Mouse (Mus musculus) CH12.LX (cell line): ENCODE results near the gene Plcl2. TPM values are rescaled to one million over a fixed set of nuclear protein-coding genes. Genes with fewer than 3 reads are reported as not detected.
"Not testable (repeated sequence)": the region's sequence is repeated elsewhere in the genome, so short reads cannot be mapped to it uniquely, and the experiment has no call there.

ENCODE experiments used
- DNase-seq: peaks from one replicate; pipeline ENCODE4 v3.0.0-alpha.2; 2013; ENCODE audit errors: extremely low read depth
- H3K27ac ChIP-seq: 2 replicates; pipeline ENCODE4 v1.5.1; 2012; ENCODE audit warnings: low read depth, mild to moderate bottlenecking, control low read depth, moderate library complexity; ENCODE audit not compliant: insufficient read depth
- H3K27me3 ChIP-seq: replicated peaks from 2 replicates; pipeline ENCODE3; 2012; ENCODE audit warnings: inconsistent platforms
- H3K36me3 ChIP-seq, 2 experiments: replicated peaks in 1 of 2; 2 replicates each; pipeline versions ENCODE3 to v1.6.1; 2012; ENCODE audit warnings: inconsistent platforms in 1 of 2, low read length in 1 of 2, mild to moderate bottlenecking in 1 of 2, mixed read lengths in 1 of 2, moderate library complexity in 1 of 2; ENCODE audit not compliant: control insufficient read depth in 1 of 2, insufficient read depth in 1 of 2
- H3K4me1 ChIP-seq, 2 experiments: 2 replicates each; pipeline ENCODE4 v1.6.1; 2012; ENCODE audit warnings: inconsistent platforms in 1 of 2, moderate library complexity in 1 of 2; ENCODE audit not compliant: insufficient read depth in 2 of 2, control insufficient read depth in 1 of 2
- H3K4me2 ChIP-seq: 2 replicates; pipeline ENCODE4 v1.6.1; 2012; ENCODE audit warnings: low read depth, mild to moderate bottlenecking, control low read depth; ENCODE audit not compliant: poor library complexity, insufficient read depth, severe bottlenecking
- H3K4me3 ChIP-seq, 3 experiments: fragments of 150-350 bp in 1 of 3; sonication (generic) in 1 of 3; replicated peaks in 1 of 3; 2 replicates each; pipeline versions ENCODE3 to v1.5.1; 2011 to 2012; ENCODE audit warnings: low read depth in 2 of 3, low read length in 2 of 3, mild to moderate bottlenecking in 2 of 3, moderate library complexity in 2 of 3, control low read depth in 1 of 3, improper control_type of control experiment in 1 of 3, inconsistent platforms in 1 of 3, mixed read lengths in 1 of 3; ENCODE audit not compliant: poor library complexity in 1 of 3
- H3K79me2 ChIP-seq: replicated peaks from 2 replicates; pipeline ENCODE4 v1.6.1; 2012; ENCODE audit warnings: mild to moderate bottlenecking, moderate library complexity; ENCODE audit not compliant: control insufficient read depth, poor library complexity, insufficient read depth, severe bottlenecking; ENCODE audit errors: extremely low read depth
- H3K9ac ChIP-seq: 2 replicates; pipeline ENCODE4 v1.6.1; 2012; ENCODE audit warnings: low read depth, mild to moderate bottlenecking, control low read depth, moderate library complexity; ENCODE audit not compliant: insufficient read depth
- H3K9me3 ChIP-seq: replicated peaks from 2 replicates; pipeline ENCODE3; 2012; ENCODE audit warnings: low read length, inconsistent platforms, mixed read lengths
- BHLHE40 ChIP-seq: IDR thresholded peaks from 2 replicates; pipeline ENCODE4 v1.6.1; 2011; ENCODE audit warnings: mild to moderate bottlenecking, low read depth, low read length, improper control_type of control experiment
- CHD1 ChIP-seq: IDR thresholded peaks from 2 replicates; pipeline ENCODE4 v1.6.1; 2012; ENCODE audit warnings: low read depth, low read length, improper control_type of control experiment, inconsistent platforms
- CTCF ChIP-seq, 2 experiments: IDR thresholded peaks in 1 of 2; conservative IDR thresholded peaks in 1 of 2; 2 replicates each; pipeline ENCODE4 v1.5.1; 2011 to 2012; ENCODE audit warnings: low read depth in 2 of 2, low read length in 2 of 2, improper control_type of control experiment in 1 of 2, inconsistent platforms in 1 of 2, mild to moderate bottlenecking in 1 of 2, moderate library complexity in 1 of 2
- HCFC1 ChIP-seq: IDR thresholded peaks from 2 replicates; pipeline ENCODE4 v1.6.1; 2012; ENCODE audit warnings: low read depth, mild to moderate bottlenecking, inconsistent platforms, low read length, improper control_type of control experiment
- JUND ChIP-seq: conservative IDR thresholded peaks from 2 replicates; pipeline ENCODE4 v1.6.1; 2011; ENCODE audit warnings: low read depth, low read length, improper control_type of control experiment
- MAX ChIP-seq: IDR thresholded peaks from 2 replicates; pipeline ENCODE4 v1.6.1; 2011; ENCODE audit warnings: low read length, improper control_type of control experiment
- MEF2A ChIP-seq: IDR thresholded peaks from 2 replicates; pipeline ENCODE4 v1.6.1; 2014; ENCODE audit warnings: low read depth, mild to moderate bottlenecking, inconsistent platforms, low read length, improper control_type of control experiment, borderline replicate concordance
- MXI1 ChIP-seq: IDR thresholded peaks from 2 replicates; pipeline ENCODE4 v1.6.1; 2011; ENCODE audit warnings: mild to moderate bottlenecking, low read depth, low read length, improper control_type of control experiment
- MYC ChIP-seq: IDR thresholded peaks from 2 replicates; pipeline ENCODE4 v1.6.1; 2011; ENCODE audit warnings: low read depth, mild to moderate bottlenecking, improper control_type of control experiment, low read length
- RAD21 ChIP-seq: IDR thresholded peaks from 2 replicates; pipeline ENCODE4 v1.6.1; 2011; ENCODE audit warnings: low read depth, mild to moderate bottlenecking, low read length, improper control_type of control experiment, moderate library complexity
- SMC3 ChIP-seq: IDR thresholded peaks from 2 replicates; pipeline ENCODE4 v1.6.1; 2011; ENCODE audit warnings: low read depth, low read length, improper control_type of control experiment
- USF1 ChIP-seq: IDR thresholded peaks from 2 replicates; pipeline ENCODE4 v1.6.1; 2014; ENCODE audit warnings: low read depth, mild to moderate bottlenecking, inconsistent platforms, low read length, improper control_type of control experiment
- ZC3H11A ChIP-seq: IDR thresholded peaks from 2 replicates; pipeline ENCODE4 v1.6.1; 2012; ENCODE audit warnings: low read depth, mild to moderate bottlenecking, inconsistent platforms, low read length, improper control_type of control experiment
- ZNF384 ChIP-seq: IDR thresholded peaks from 2 replicates; pipeline ENCODE4 v1.6.1; 2012; ENCODE audit warnings: low read depth, low read length, improper control_type of control experiment, inconsistent platforms
- dilution Hi-C: fragments of 300-500 bp; cut with MboI; formaldehyde crosslinking; loops from 2 replicates; pipeline ENCODE4 v1.14.3; 2020; ENCODE audit warnings: low sequenced_read_pairs; ENCODE audit not compliant: extremely low pct_unique_long_range_greater_than_20kb, extremely low pct_ligation_motif_present
- in situ Hi-C: fragments of 300-500 bp; cut with MboI; formaldehyde crosslinking; loops from 3 replicates; pipeline ENCODE4 v1.14.3; 2019; ENCODE audit warnings: low sequenced_read_pairs, low pct_ligation_motif_present, low pct_unique_long_range_greater_than_20kb, mixed read lengths
- polyA plus RNA-seq: library from polyadenylated mRNA; unstranded; fragments of >175 nt; gene quantifications from 2 replicates; pipeline ENCODE4 v1.2.1, GENCODE M21; 2012; ENCODE audit warnings: low read depth; ENCODE audit not compliant: insufficient read length
- total RNA-seq, 2 experiments: library from RNA; depleted of rRNA; stranded (reverse); fragments of 300-350 nt in 1 of 2; fragments of >200 nt in 1 of 2; gene quantifications; 2 replicates each; pipeline ENCODE4 v1.2.3; 2012 to 2014

Plcl2 gene
- total and polyA plus RNA-seq, 3 experiments: 9.0 to 16.6 (median 12.7) TPM

- H3K36me3 ChIP-seq: peaks cover 7 to 14% of the 10 kb centered on the region in 2 experiments
- no peak overlapping the region for H3K27ac ChIP-seq
- no peak overlapping the region for H3K4me2 ChIP-seq
- no peak overlapping the region for H3K9ac ChIP-seq
- no peak for TF ChIP-seq BHLHE40
- no peak for TF ChIP-seq MXI1
- no peak for TF ChIP-seq ZNF384
- TF ChIP-seq MAX: no peak
- TF ChIP-seq CTCF (conservative IDR thresholded peaks at IDR 0.05 in 1 of 2, IDR thresholded peaks at IDR 0.05 in 1 of 2; ENCODE audit: low read depth in 2 of 2, low read length in 2 of 2): peak in 1 of 2 experiments; percentile 52; a peak in 2 of 4 replicates
- no peak for TF ChIP-seq CHD1
- no peak for TF ChIP-seq HCFC1
- no peak for TF ChIP-seq JUND
- TF ChIP-seq MEF2A: no peak
- TF ChIP-seq SMC3: peak; percentile 23; the same call in 1 of the 2 replicates
- no peak for TF ChIP-seq USF1
- TF ChIP-seq MYC: no peak
- no peak for TF ChIP-seq ZC3H11A
- peak; percentile 45 for TF ChIP-seq RAD21
- H3K4me3 ChIP-seq: no peak overlapping the region
- H3K27me3 ChIP-seq: no peaks in the 10 kb centered on the region
- H3K79me2 ChIP-seq: no peaks in the 10 kb centered on the region
- no peaks in the 10 kb centered on the region; a peak in 1 of 4 replicates for H3K4me1 ChIP-seq
- no peaks in the 10 kb centered on the region for H3K9me3 ChIP-seq
- in situ Hi-C loops: no loop called here
- dilution Hi-C loops: no loop called here
- DNase-seq: no peak
Observed at GRCm38 (mm10) chr17:50628716-50629115, 119.5 kb downstream of the Plcl2 start.

GRCm38 (mm10) chr17:50630992-50631391 is 121.8 kb downstream of the Plcl2 start:
- H3K27ac ChIP-seq, H3K4me3 ChIP-seq, DNase-seq, dilution Hi-C loops, H3K79me2 ChIP-seq, H3K4me1 ChIP-seq, H3K4me2 ChIP-seq, H3K9me3 ChIP-seq, H3K9ac ChIP-seq, H3K27me3 ChIP-seq, in situ Hi-C loops: not testable (repeated sequence)
- H3K36me3 ChIP-seq: peaks cover 7 to 15% of the 10 kb centered on the region in 2 experiments
